Mouse (Mus musculus) embryo, embryonic 11 days (tissue): Measurements from ENCODE around the gene Col11a2.

Experiments used
- DNase-seq: peaks from one replicate; pipeline ENCODE4 v3.0.0-alpha.2; 2015

The Col11a2 gene

GRCm38 (mm10) chr17:34107109-34107867, 68.1 kb downstream of the Col11a2 start:
- no peak for DNase-seq

GRCm38 (mm10) chr17:34108460-34108859, 69.2 kb downstream of the Col11a2 start:
- no peak for DNase-seq

GRCm38 (mm10) chr17:34109038-34109805, 70.0 kb downstream of the Col11a2 start:
- DNase-seq, result no peak

GRCm38 (mm10) chr17:34109806-34110195, 70.6 kb downstream of the Col11a2 start:
- no peak for DNase-seq

GRCm38 (mm10) chr17:34110309-34110708, 71.1 kb downstream of the Col11a2 start:
- no peak for DNase-seq

GRCm38 (mm10) chr17:34114114-34114513, 74.9 kb downstream of the Col11a2 start:
- DNase-seq, result no peak
